Mouse (Mus musculus) adrenal gland, postnatal 4 days (tissue): ENCODE measurements at regions not wholly inside any gene's neighbourhood (a gene's known extent, or its start where the extent isn't known, plus 50 kb on each side); places are given as distances from the start of the nearest gene placed in this dataset.

Experiments used
- DNase-seq, 2 experiments: peaks; one replicate each; pipeline ENCODE4 v3.0.0; 2021 to 2022; ENCODE audit warnings: low spot score in 2 of 2, mixed read lengths in 2 of 2

GRCm38 (mm10) chr4:35417866-35418265, 191.9 kb upstream of the C9orf72 start:
- peak in 1 of 2 experiments; percentile 21 for DNase-seq

GRCm38 (mm10) chr4:35413488-35413887, 187.5 kb upstream of the C9orf72 start:
- DNase-seq = no peak

GRCm38 (mm10) chr4:35405301-35406006, 179.5 kb upstream of the C9orf72 start:
- DNase-seq = no peak

GRCm38 (mm10) chr4:35404068-35404467, 178.1 kb upstream of the C9orf72 start:
- DNase-seq = no peak

GRCm38 (mm10) chr4:35403594-35403993, 177.6 kb upstream of the C9orf72 start:
- DNase-seq = no peak

- DNase-seq = no peak
Measured at GRCm38 (mm10) chr4:35402376-35403133, 176.6 kb upstream of the C9orf72 start.

GRCm38 (mm10) chr4:35401783-35402182, 175.8 kb upstream of the C9orf72 start:
- no peak for DNase-seq

- no peak for DNase-seq
Measured at GRCm38 (mm10) chr4:35400511-35400910, 174.5 kb upstream of the C9orf72 start.

GRCm38 (mm10) chr4:35395583-35395877, 169.6 kb upstream of the C9orf72 start:
- DNase-seq = no peak

- no peak for DNase-seq
Measured at GRCm38 (mm10) chr4:35394821-35395582, 169.0 kb upstream of the C9orf72 start.

GRCm38 (mm10) chr4:35375791-35376190, 149.8 kb upstream of the C9orf72 start:
- no peak for DNase-seq

GRCm38 (mm10) chr4:35373213-35373860, 147.4 kb upstream of the C9orf72 start:
- DNase-seq = no peak

GRCm38 (mm10) chr4:35372528-35373212, 146.7 kb upstream of the C9orf72 start:
- DNase-seq = peak; percentile 17 to 43

- DNase-seq = no peak
Measured at GRCm38 (mm10) chr4:35364161-35364560, 138.2 kb upstream of the C9orf72 start.

- no peak for DNase-seq
Measured at GRCm38 (mm10) chr4:35362176-35362575, 136.2 kb upstream of the C9orf72 start.

GRCm38 (mm10) chr4:35359376-35359775, 133.4 kb upstream of the C9orf72 start:
- DNase-seq = no peak

- DNase-seq = no peak
Measured at GRCm38 (mm10) chr4:35356904-35357563, 131.1 kb upstream of the C9orf72 start.

GRCm38 (mm10) chr4:35356051-35356450, 130.1 kb upstream of the C9orf72 start:
- no peak for DNase-seq

GRCm38 (mm10) chr4:35354046-35354445, 128.1 kb upstream of the C9orf72 start:
- no peak for DNase-seq

- DNase-seq = no peak
Measured at GRCm38 (mm10) chr4:35352606-35353005, 126.6 kb upstream of the C9orf72 start.
